Mouse (Mus musculus): ENCODE results near the gene Eng.

DNA sequence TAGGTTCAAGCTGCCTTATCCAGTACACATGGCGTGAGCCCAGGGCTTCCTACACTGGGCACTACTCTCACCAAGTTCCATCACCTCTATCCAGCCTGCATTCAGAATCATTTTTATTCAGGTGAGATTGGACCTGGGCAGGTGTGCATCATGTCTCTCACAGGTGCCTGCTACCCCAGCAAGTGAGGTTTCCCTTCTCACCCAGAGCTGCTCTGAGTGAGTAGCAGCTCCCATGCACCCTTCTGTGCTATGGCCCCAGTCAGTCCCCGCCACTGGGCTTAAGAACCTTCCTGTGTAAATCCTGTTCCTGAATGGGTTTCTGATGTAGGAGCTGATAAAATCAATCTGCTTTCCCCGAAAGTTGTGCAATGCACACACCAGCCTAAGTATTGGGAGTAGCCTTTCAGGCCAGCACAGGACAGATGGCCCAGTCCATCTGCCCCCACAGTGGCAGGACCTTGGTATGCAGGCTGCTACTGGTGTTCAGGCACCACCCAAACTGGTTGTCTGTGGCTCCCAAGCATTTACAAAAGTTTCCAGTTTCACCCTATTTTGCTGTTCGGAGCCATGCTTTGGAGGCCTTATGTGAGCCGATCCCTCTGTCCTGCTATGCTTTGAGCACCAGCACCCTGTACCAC, 22.2 kb upstream of the Eng start:
- no peak for TF ChIP-seq CTCF (conservative IDR thresholded peaks at IDR 0.05 in 1 of 2, IDR thresholded peaks at IDR 0.05 in 1 of 2; ENCODE audit: low read depth in 2 of 2, low read length in 2 of 2)
- no peak for TF ChIP-seq EP300 (IDR thresholded peaks at IDR 0.05; ENCODE audit: low read length)
- no peak for TF ChIP-seq JUND (conservative IDR thresholded peaks at IDR 0.05; ENCODE audit: low read depth, low read length)
- no peak for TF ChIP-seq POLR2A (IDR thresholded peaks at IDR 0.05; ENCODE audit: low read depth, low read length)
- no peak for TF ChIP-seq SMC3 (IDR thresholded peaks at IDR 0.05; ENCODE audit: low read depth, low read length)
